Comparison of ENCODE assay signal across 33 mouse cellular contexts in genomic region chr1:179814616-179815015, GRCm38 (mm10). TPM values are rescaled to one million over a fixed set of nuclear protein-coding genes. Genes with fewer than 3 reads are reported as not detected.
A peak's percentile ranks its signal among the peaks of the same experiment; 100 is the strongest.
DNase-seq lines count a peak whose midpoint lies in the region; ATAC-seq and TF ChIP-seq lines count a peak whose summit lies in the region.
"Had no signal": no experiment of that assay in that cellular context is flagged by ENCODE, and none has a peak within 500 bp of the region (broad histone marks: within the 10 kb centered on the region; RNA-seq: fewer than 3 reads in every experiment).

No protein-coding gene starts in this region.

- intact Hi-C loops in left cerebral cortex, postnatal 14 days (cut with DNase I), result no loop called here

- 92% methylated on average over 2 of the region's 2 CpGs for WGBS in forebrain, embryonic 15.5 days

- no peaks in the 10 kb centered on the region for H3K4me1 ChIP-seq in forebrain, embryonic 15.5 days
- H3K4me1 ChIP-seq: embryonic facial prominence, embryonic 13.5 days; forebrain, embryonic 12.5 days; heart, embryonic 15.5 days; limb, embryonic 13.5 days; midbrain, embryonic 15.5 days; neural tube, embryonic 12.5 days had no signal

- no peaks in the 10 kb centered on the region for H3K9me3 ChIP-seq in forebrain, embryonic 15.5 days
- H3K9me3 ChIP-seq: embryonic facial prominence, embryonic 13.5 days; forebrain, embryonic 12.5 days; liver, embryonic 13.5 days; midbrain, embryonic 15.5 days; neural tube, embryonic 12.5 days had no signal

- TF ChIP-seq CTCF in layer of hippocampus, adult 2 months (conservative IDR thresholded peaks at IDR 0.05), result no peak

- H3K4me3 ChIP-seq in layer of hippocampus, adult 2 months, result no peak overlapping the region
- H3K4me3 ChIP-seq in forebrain, embryonic 15.5 days, result no peak overlapping the region
- H3K4me3 ChIP-seq: embryonic facial prominence, embryonic 13.5 days; erythroblast, embryonic 14.5 days; forebrain, embryonic 12.5 days; heart, embryonic 15.5 days; limb, embryonic 13.5 days; liver, embryonic 13.5 days; midbrain, embryonic 15.5 days; neural tube, embryonic 12.5 days had no signal

- H3K9ac ChIP-seq in forebrain, embryonic 15.5 days (replicated peaks), result no peak overlapping the region
- H3K9ac ChIP-seq: embryonic facial prominence, embryonic 13.5 days; forebrain, embryonic 12.5 days; heart, embryonic 15.5 days; hindbrain, embryonic 14.5 days; limb, embryonic 13.5 days; liver, embryonic 13.5 days; midbrain, embryonic 15.5 days; neural tube, embryonic 12.5 days had no signal

- ATAC-seq in forebrain, embryonic 15.5 days (replicated peaks), result no peak
- ATAC-seq in inflammation-experienced regulatory T-cells, adult 6 months, result no peak
- ATAC-seq: CD4-positive, CD25-positive, alpha-beta regulatory T cell, adult 4 months; midbrain, embryonic 15.5 days had no signal

- 0 out of 2 replicates have a peak overlapping the region, but pooled peaks have one; percentile 28 for H3K27ac ChIP-seq in layer of hippocampus, adult 2 months
- H3K27ac ChIP-seq in forebrain, embryonic 15.5 days (replicated peaks), result no peak overlapping the region
- H3K27ac ChIP-seq: embryonic facial prominence, embryonic 13.5 days; forebrain, embryonic 12.5 days; heart, embryonic 15.5 days; hindbrain, embryonic 14.5 days; kidney, postnatal 0 days; limb, embryonic 13.5 days; midbrain, embryonic 15.5 days; neural tube, embryonic 12.5 days had no signal

- no peak for DNase-seq in layer of hippocampus, adult 2 months (ENCODE audit: low spot score in 2 of 2)
- no peak for DNase-seq in layer of hippocampus, postnatal 25 days (ENCODE audit: extremely low spot score in 1 of 2, low spot score in 1 of 2)
- peak; percentile 47 for DNase-seq in right cerebral cortex, postnatal 25 days
- no peak for DNase-seq in right cerebral cortex, postnatal 10 days (ENCODE audit: low spot score in 2 of 2)
- DNase-seq in left cerebral cortex, postnatal 14 days (ENCODE audit: low spot score in 2 of 2), result peak; percentile 12 to 41
- no peak for DNase-seq in adrenal gland, adult 2 months
- DNase-seq: adrenal gland, postnatal 36 days; cerebellum, adult 11 months; cerebellum, postnatal 14 days; embryo, embryonic 11 days; gastrocnemius, postnatal 36 days; heart, postnatal 36 days; kidney, adult 2 months; liver, embryonic 13.5 days; lung, adult 2 months; lung, postnatal 14 days; spleen, adult 18-20 months had no signal

- no peaks in the 10 kb centered on the region for H3K36me3 ChIP-seq in forebrain, embryonic 15.5 days
- H3K36me3 ChIP-seq: embryonic facial prominence, embryonic 13.5 days; forebrain, embryonic 12.5 days; heart, embryonic 15.5 days; limb, embryonic 13.5 days; liver, embryonic 13.5 days; midbrain, embryonic 15.5 days; neural tube, embryonic 12.5 days had no signal

- H3K4me2 ChIP-seq in forebrain, embryonic 15.5 days (replicated peaks), result no peak overlapping the region
- H3K4me2 ChIP-seq: embryonic facial prominence, embryonic 13.5 days; forebrain, embryonic 12.5 days; heart, embryonic 15.5 days; hindbrain, embryonic 14.5 days; limb, embryonic 13.5 days; liver, embryonic 13.5 days; midbrain, embryonic 15.5 days; neural tube, embryonic 12.5 days had no signal

- no peaks in the 10 kb centered on the region for H3K27me3 ChIP-seq in forebrain, embryonic 15.5 days
- H3K27me3 ChIP-seq: embryonic facial prominence, embryonic 13.5 days; forebrain, embryonic 12.5 days; heart, embryonic 15.5 days; limb, embryonic 13.5 days; liver, embryonic 13.5 days; midbrain, embryonic 15.5 days; neural tube, embryonic 12.5 days had no signal

RNA-seq across cellular contexts. Expression of gene Ahctf1, which starts 11.1 kb away (rescaled TPM):
- total RNA-seq in layer of hippocampus, adult 2 months (2021), result 10 to 100 TPM; 40.0 to 41.8 TPM
- 10 to 100 TPM; 32.4 to 34.2 TPM for total RNA-seq in layer of hippocampus, postnatal 25 days (2021)
- total RNA-seq in left cerebral cortex, postnatal 14 days (2021), result 10 to 100 TPM; 24.6 to 28.4 TPM
- polyA plus RNA-seq in forebrain, embryonic 15.5 days (2015; fragmentation: Nextera tagmentation; extraction: Ambion mirVana), result 19.8 and 22.2 TPM in 2 replicates
- total RNA-seq in adrenal gland, adult 2 months (2021), result 10 to 100 TPM; 31.6 to 35.3 TPM
- 2.1 and 2.2 TPM in 2 replicates for polyA plus RNA-seq in adrenal gland, adult 2 months (2012; rRNA removed)
- polyA plus RNA-seq in inflammation-experienced regulatory T-cells, adult 6 months (2017; shearing (Covaris generic)), result 10 to 100 TPM; 20.5 to 31.9 (median 22.5) TPM

RNA-seq across cellular contexts. Expression of gene Gm10518, which starts 11.4 kb away (rescaled TPM):
- not detected for total RNA-seq in layer of hippocampus, adult 2 months (2021)
- not detected for total RNA-seq in layer of hippocampus, postnatal 25 days (2021)
- not detected for total RNA-seq in left cerebral cortex, postnatal 14 days (2021)
- 0.29 TPM in 1 of 2 replicates, not detected in the other for polyA plus RNA-seq in forebrain, embryonic 15.5 days (2015; fragmentation: Nextera tagmentation; extraction: Ambion mirVana)
- under 1 TPM in 1 of 2 experiments, not detected in 1; 0.23 TPM for total RNA-seq in adrenal gland, adult 2 months (2021)
- not detected in 2 replicates for polyA plus RNA-seq in adrenal gland, adult 2 months (2012; rRNA removed)
- polyA plus RNA-seq in inflammation-experienced regulatory T-cells, adult 6 months (2017; shearing (Covaris generic)), result not detected
- total RNA-seq: adrenal gland, postnatal 36 days; gastrocnemius, adult 18-20 months; gastrocnemius, postnatal 36 days; heart, adult 8-10 months; heart, postnatal 36 days; layer of hippocampus, postnatal 14 days; megakaryocyte progenitor cell, adult 5-6 weeks had no signal
- polyA plus RNA-seq: CD4-positive, CD25-positive, alpha-beta regulatory T cell, adult 4 months; erythroblast, embryonic 14.5 days; heart, embryonic 15.5 days; hindbrain, embryonic 14.5 days; kidney, adult 2 months; kidney, postnatal 0 days; lung, adult 2 months had no signal

Comparison
In these comparisons a context has a peak if more than half of its experiments do, and no peak if none do; other contexts are left out.
1. DNase-seq: peak in right cerebral cortex, postnatal 25 days (single experiment) and left cerebral cortex, postnatal 14 days (2 of 2); none in layer of hippocampus, adult 2 months (0 of 2), layer of hippocampus, postnatal 25 days (0 of 2), right cerebral cortex, postnatal 10 days (0 of 2) and adrenal gland, adult 2 months (single experiment).